Mouse (Mus musculus): ENCODE measurements around the gene Srpk1.

The Srpk1 gene

DNA sequence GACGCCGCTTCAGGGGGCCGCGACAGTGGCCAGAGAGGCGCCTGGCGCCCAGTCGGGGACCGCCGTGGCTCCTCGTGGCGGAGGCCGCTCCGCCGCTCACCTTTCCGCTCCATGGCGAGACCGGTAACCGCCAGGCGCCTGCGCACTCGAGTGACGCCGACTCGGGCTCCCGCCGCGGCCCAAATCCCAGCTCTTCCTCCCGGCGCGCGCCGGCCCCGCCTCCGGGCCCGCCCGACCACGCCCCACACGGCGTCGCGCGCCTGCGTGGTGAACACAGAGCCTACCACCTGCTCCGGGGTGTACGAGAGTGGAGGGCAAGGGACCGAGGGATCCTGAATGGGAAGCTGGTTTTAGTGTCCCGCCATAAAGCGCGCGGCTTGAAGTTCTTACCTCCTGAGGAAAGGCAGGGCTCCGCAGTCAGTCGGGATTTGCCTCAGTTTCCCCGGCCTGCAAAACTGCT lies at the start of gene Srpk1:
Gene Srpk1 (minus strand): TSS at position 410 of the 460 bp plus-strand sequence.
- peak; percentile 85 to 86 for DNase-seq

DNA sequence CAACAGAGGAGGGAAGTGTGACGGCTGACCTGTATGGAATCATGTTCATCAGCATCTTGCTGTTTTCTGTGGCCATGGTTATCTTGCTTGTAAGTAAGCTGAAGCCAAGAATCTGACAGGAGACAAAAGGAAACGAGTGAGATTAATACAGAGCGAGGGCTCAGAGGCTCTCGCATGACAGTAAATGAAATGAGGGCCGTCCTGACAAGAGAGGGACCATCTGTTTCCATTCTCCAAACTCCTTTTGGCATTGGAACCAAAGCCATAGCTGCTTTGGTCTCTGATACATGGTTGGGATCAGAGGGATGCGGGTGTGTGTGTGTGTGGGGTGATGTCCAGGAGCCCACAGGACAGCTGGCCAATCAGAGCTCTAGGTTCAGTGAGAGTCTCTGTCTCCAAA lies 37.1 kb upstream of the Srpk1 start:
- no peak for DNase-seq

GRCm38 (mm10) chr17:28657936-28658335 lies 35.4 kb upstream of the Srpk1 start:
- DNase-seq = no peak

GRCm38 (mm10) chr17:28650268-28650667 lies 27.8 kb upstream of the Srpk1 start:
- no peak for DNase-seq

GRCm38 (mm10) chr17:28648607-28649370 lies 26.3 kb upstream of the Srpk1 start:
- DNase-seq = peak; percentile 16 to 19

DNA sequence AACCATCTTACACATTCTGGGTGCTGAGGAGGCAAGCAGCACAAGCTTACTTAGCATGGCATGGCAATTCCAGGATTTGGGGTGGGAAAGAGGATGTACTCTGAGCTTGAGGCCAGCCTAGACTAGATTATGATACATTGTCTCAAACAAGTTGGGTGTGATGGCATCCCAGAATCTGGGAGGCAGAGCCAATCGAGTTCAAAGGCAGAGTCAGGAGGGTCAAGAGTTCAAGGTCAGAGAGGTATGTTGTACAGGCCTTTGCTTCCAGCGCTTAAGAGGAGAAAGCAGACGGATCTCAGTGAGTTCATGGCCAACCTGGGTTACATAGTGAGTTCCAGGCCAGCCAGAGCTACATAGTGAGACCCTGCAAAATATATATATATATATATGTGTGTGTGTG lies 23.7 kb upstream of the Srpk1 start:
- no peak for DNase-seq

DNA sequence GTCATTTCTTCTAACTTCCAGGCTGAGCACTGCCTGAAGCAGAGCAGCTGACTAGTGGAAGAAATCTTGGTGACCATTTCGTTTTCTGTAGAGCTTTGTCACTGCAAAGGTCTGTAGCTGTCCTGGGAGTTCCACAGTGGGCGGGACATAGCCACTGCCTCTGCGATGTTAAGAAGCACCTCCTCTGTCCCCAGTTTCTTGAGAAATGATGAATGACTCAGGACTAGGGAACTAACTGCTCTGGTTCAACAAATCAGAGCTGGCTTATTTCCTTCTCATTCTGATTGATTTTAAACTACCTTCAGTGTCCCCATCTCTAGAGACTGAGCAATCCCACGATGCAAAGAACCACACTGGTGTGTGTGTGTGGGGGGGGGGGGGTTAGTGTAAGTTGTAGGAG lies 21.6 kb upstream of the Srpk1 start:
- no peak for DNase-seq

- no peak for DNase-seq
These were observed 21.2 kb upstream of the Srpk1 start for GRCm38 (mm10) chr17:28643697-28644096.

DNA sequence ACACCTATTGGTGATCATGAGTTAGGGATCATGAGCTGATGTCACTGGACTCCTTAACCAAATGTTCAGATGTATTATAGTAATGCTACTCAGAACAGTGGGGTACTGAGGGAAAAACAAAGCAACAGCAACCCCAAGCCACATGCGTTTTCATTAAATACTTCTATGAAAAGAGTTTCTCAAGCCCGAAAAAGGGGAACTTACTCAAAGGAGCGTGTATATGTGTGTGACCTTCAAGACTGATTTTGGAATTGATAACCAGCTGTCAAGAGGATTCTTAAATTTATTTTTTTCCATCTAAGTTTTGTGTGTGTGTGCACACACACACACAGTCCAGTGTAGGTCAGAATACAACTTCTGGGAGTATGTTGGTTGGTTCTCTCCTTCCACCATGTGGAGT lies 17.6 kb upstream of the Srpk1 start:
- DNase-seq = no peak

GRCm38 (mm10) chr17:28637711-28638690 lies 15.5 kb upstream of the Srpk1 start:
- no peak for DNase-seq

DNA sequence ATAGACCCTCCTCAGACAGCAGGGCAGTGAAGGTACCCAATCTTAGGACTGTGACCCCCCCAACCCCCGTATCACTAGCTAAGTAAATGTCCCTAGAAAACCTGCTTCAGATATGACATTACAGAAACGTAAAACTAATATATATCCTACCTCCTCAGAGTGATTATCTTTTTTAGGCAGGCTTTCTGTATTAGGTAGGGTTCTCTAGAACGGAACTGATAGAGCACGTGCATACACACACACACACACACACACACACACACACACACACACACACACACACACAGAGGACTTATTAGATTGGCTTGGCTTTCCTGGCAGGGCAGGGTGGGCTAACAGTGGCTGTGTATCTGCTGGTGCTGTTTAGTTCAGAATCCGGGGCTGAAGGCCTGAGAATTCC lies 13.3 kb upstream of the Srpk1 start:
- no peak for DNase-seq

GRCm38 (mm10) chr17:28629125-28629524 lies 6.6 kb upstream of the Srpk1 start:
- DNase-seq = no peak

GRCm38 (mm10) chr17:28628248-28629124 lies 6.0 kb upstream of the Srpk1 start:
- DNase-seq = no peak

GRCm38 (mm10) chr17:28626937-28627336 lies 4.4 kb upstream of the Srpk1 start:
- no peak for DNase-seq

- no peak for DNase-seq
These were observed 2.8 kb upstream of the Srpk1 start for GRCm38 (mm10) chr17:28625327-28625726.

DNA sequence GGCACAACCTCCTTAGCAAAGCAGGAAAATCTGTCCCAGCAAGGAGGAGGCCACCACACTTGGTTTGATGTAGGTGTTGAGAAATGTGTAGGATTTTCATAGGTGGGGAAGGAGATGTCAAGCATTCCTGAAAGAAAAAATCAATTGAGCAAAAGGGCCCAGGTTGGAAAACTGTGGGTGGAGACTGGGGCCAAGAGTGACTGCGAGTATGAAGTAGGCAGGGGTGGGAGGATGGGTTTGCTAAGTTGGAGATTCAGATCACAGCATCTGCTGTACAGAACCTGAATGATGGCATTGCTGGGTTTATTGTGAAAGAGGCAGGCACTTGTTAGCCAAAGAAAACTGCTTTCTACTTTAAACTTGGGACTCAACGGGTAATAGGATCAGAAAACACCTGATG lies 2.3 kb upstream of the Srpk1 start:
- DNase-seq = no peak

DNA sequence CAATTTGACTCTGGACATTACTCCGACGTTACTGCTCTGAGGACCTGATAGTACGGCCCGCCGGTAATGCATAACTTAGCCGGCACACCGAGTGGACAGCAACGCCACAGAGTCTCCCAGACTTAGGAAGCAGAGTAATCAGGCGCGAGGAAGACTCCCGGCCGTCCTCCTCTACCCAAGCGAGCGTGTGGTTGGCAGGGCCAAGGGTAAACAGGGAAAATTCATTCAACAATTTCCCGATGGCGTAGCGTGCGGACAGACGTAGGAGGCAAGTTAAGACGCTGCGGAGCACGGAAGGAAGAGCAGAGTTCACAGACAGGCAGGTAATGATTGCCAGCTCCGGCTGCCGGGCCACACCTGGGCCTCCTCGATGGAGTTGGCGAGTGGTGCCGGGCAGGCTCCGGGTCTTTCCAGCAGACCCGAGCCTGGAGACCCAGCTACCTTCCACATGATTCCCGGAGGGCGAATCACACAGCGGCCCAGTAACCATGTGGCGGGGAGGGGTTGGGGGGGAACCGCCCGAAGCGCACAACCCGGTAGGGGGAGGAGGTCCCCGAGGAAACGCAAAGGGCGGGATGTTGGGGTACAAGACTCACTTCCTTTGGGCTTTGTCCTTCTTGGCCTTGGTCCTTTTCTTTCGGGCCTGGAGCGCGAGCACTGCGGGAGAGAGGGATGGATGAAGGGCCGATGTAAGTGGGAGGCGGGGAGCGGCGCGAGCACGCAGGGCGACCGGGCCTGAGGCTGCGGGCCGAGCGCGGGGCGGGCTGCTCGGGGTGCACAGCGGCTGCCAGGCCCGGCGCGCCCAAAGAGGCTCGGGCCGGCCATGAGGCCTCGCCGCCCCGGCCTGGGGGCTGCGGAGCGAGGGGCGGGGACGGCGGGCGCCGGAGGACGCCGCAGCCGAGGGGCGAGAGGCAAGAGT lies 869 bp downstream of the Srpk1 start:
- peak; percentile 26 to 35 for DNase-seq

GRCm38 (mm10) chr17:28618775-28619174 lies 3.7 kb downstream of the Srpk1 start:
- DNase-seq = no peak

- DNase-seq = no peak
These were observed 4.4 kb downstream of the Srpk1 start for GRCm38 (mm10) chr17:28618124-28618523.

DNA sequence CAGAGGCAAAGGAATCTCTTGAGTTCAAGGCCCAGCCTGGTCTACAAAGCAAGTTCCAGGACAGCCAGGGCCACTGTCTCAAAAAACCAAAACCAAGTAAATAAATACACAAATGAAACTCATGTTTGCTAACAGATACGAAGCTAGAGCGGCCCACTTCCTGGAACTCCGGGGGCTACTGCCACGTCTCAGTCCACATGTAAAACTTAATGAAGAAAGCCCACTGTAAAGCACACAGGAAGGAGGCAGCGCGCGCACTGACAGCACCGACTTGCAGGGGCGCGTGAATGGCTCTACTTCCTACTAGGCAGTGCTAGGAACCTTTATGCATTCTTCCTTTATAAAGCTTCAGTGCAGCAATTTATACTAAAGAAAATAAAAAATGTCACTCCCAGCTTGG lies 4.9 kb downstream of the Srpk1 start:
- no peak for DNase-seq

DNA sequence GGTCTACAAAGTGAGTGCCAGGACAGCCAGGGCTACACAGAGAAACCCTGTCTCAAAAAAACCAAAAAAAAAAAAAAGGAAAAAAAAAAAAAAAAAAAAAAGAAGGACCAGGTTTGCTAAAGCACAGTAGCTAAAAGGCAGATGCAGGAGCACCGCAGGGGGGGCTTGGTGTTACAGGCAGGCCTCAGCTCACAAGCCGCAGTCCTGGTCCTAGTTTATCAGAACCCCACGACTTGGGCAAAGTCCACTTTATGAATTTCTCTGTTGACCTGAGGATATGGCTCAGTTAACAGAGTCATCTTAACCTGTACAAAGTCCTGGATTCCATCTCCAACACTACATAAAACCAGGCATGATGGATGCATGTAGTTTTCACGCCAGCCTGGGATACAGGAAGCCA lies 7.2 kb downstream of the Srpk1 start:
- DNase-seq = no peak

GRCm38 (mm10) chr17:28613096-28613495 lies 9.4 kb downstream of the Srpk1 start:
- DNase-seq = no peak

Data from thymus, adult 18-20 months (tissue).